Mouse (Mus musculus) heart, embryonic 13.5 days (tissue): ENCODE measurements around the gene Polr2l. TPM values are rescaled to one million over a fixed set of nuclear protein-coding genes. Genes with fewer than 3 reads are reported as not detected.

ENCODE experiments used
- ATAC-seq: fragments of 200-750 bp; cut with Nextera tagmentation; 2 replicates; pipeline ENCODE4 v1.8.0; 2017; ENCODE audit warnings: moderate TSS enrichment; ENCODE audit not compliant: insufficient number of reproducible peaks, low FRiP score, low TSS enrichment; ENCODE audit errors: extremely low read depth
- H3K27ac ChIP-seq: fragments of 300-500 bp; sonication (generic); replicated peaks from 2 replicates; pipeline ENCODE4 v1.5.1; 2015; ENCODE audit warnings: moderate library complexity, mild to moderate bottlenecking, inconsistent platforms
- H3K27me3 ChIP-seq: fragments of 300-500 bp; sonication (generic); replicated peaks from 2 replicates; pipeline ENCODE4 v1.6.1; 2015; ENCODE audit warnings: mild to moderate bottlenecking, inconsistent platforms
- H3K36me3 ChIP-seq: fragments of 300-500 bp; sonication (generic); 2 replicates; pipeline ENCODE4 v1.6.1; 2015; ENCODE audit warnings: mild to moderate bottlenecking, inconsistent platforms
- H3K4me1 ChIP-seq: fragments of 300-500 bp; sonication (generic); 2 replicates; pipeline ENCODE4 v1.6.1; 2015; ENCODE audit warnings: inconsistent platforms
- H3K4me2 ChIP-seq: fragments of 300-500 bp; sonication (generic); 2 replicates; pipeline ENCODE4 v1.6.1; 2015; ENCODE audit warnings: inconsistent platforms, mild to moderate bottlenecking, moderate library complexity
- H3K4me3 ChIP-seq: fragments of 300-500 bp; sonication (generic); 2 replicates; pipeline ENCODE4 v1.5.1; 2015; ENCODE audit warnings: moderate library complexity, mild to moderate bottlenecking, inconsistent platforms
- H3K9ac ChIP-seq: fragments of 300-500 bp; sonication (generic); 2 replicates; pipeline ENCODE4 v1.6.1; 2015; ENCODE audit warnings: inconsistent platforms, mild to moderate bottlenecking, moderate library complexity
- H3K9me3 ChIP-seq: fragments of 300-500 bp; sonication (generic); 2 replicates; pipeline ENCODE4 v1.6.1; 2016; ENCODE audit warnings: inconsistent platforms
- WGBS: fragments of 180-500 bp; shearing (Covaris S2); methylation state at CpG from one replicate; pipeline ENCODE4 v1.1.7; 2015; ENCODE audit warnings: mixed read lengths; 5-methylcytosine and 5-hydroxymethylcytosine counted together
- polyA plus RNA-seq: library from polyadenylated mRNA; unstranded; fragments of >200 nt; fragmentation: Nextera tagmentation; extraction: Ambion mirVana; gene quantifications from 2 replicates; pipeline ENCODE4 v1.2.1, GENCODE M21; 2015

Polr2l gene
- 67.3 and 76.3 TPM in 2 replicates for polyA plus RNA-seq

- peaks cover 51% of the 10 kb centered on the region for H3K4me1 ChIP-seq
- H3K27me3 ChIP-seq, result no peaks in the 10 kb centered on the region
- peak within 1 kb of the TSS; percentile 95 for H3K4me2 ChIP-seq
- peak within 1 kb of the TSS; percentile 91 for H3K9ac ChIP-seq
- no peaks in the 10 kb centered on the region for H3K9me3 ChIP-seq
- WGBS, result under 1% methylated on average over 87 of the region's 87 CpGs
- peak; percentile 66 for ATAC-seq
- peak within 1 kb of the TSS; percentile 88 for H3K4me3 ChIP-seq
- peak within 1 kb of the TSS; percentile 98 for H3K27ac ChIP-seq
- H3K36me3 ChIP-seq, result peaks cover 27% of the 10 kb centered on the region
These were observed at the start of gene Polr2l, which contains the start of gene Tspan4 for GRCm38 (mm10) chr7:141475011-141475804. Polr2l (minus strand) TSS chr7:141475132. Tspan4 (plus strand) TSS chr7:141475240.

DNA sequence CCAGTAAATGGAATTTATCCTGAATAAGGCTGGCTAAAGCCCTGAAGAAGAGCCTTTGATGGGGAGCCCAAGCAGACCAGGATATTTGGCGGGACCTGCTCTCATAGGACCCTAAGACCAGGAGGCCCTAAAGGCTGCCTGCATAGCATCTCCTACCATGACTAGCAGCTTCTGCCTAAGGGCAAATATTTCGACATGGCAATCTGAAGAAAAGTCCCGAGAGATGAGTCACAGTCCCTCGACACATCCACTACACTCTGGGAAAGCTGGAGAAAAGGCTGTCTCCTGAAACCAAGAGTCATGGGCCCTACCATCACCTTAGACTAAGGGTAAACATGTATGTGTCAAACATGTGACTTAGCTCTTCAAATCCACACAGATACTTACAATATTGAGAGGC lies 49.3 kb upstream of the Polr2l start:
- no peak for ATAC-seq
- peaks cover 44% of the 10 kb centered on the region for H3K36me3 ChIP-seq
- no peaks in the 10 kb centered on the region for H3K27me3 ChIP-seq
- H3K4me3 ChIP-seq, result no peak overlapping the region
- H3K27ac ChIP-seq, result no peak overlapping the region
- H3K4me1 ChIP-seq, result peaks cover 10% of the 10 kb centered on the region
- H3K9ac ChIP-seq, result no peak overlapping the region
- no peaks in the 10 kb centered on the region for H3K9me3 ChIP-seq
- WGBS, result 81% methylated on average over 4 of the region's 4 CpGs
- H3K4me2 ChIP-seq, result no peak overlapping the region

DNA sequence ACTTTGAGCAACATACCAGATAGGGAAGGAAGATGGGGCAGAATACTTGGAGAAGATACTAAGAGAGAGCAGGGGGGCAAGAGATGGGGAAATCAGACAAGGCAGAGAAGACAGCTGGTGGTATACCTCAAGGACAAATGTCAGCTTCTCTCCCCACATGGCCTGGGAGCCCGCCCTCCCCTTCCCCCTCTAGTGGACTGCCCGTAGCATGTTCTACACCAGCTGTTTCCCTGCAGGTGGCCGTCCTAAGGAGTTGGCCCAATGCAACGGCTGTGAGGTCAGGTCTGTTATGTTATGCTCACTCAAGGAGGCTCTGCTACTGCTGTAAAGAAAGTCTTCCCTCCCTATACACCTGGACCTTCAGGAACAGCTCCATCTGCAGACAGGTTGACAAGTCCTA lies 48.1 kb upstream of the Polr2l start:
- Histone ChIP-seq H3K4me1 (peaks cover 22% of the 10 kb centered on the region), H3K9me3 (no peaks in the 10 kb centered on the region), H3K36me3 (peaks cover 34% of the 10 kb centered on the region), H3K9ac (no peak overlapping the region), H3K4me3 (no peak overlapping the region), H3K27me3 (no peaks in the 10 kb centered on the region), H3K4me2 (no peak overlapping the region), H3K27ac (no peak overlapping the region)
- 49% methylated on average over 4 of the region's 4 CpGs for WGBS
- ATAC-seq, result no peak

DNA sequence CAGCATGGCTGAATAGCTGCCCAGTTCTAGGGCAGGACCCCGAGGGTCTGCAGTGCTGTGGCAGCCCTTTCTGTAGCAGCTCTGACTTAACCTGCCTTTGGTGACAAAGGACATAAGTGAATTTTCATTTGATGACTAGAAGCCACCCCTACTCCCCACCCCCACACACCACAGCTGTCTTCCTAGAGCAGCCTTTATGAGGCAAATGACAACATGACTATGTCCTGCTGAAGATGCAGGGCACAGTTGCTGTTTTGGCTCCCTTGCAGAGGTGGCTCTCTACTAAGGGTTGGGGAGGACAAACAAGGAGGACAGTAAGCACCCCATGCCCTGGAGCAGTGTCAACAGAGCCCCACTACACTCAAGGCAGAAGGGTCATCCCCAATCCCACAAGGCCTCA lies 44.9 kb upstream of the Polr2l start:
- Histone ChIP-seq H3K4me1 (peaks cover 23% of the 10 kb centered on the region), H3K27ac (peak overlapping the region; percentile 67), H3K36me3 (peaks cover 38% of the 10 kb centered on the region), H3K9me3 (no peaks in the 10 kb centered on the region), H3K27me3 (no peaks in the 10 kb centered on the region), H3K9ac (no peak overlapping the region), H3K4me2 (no peak overlapping the region), H3K4me3 (no peak overlapping the region)
- no peak for ATAC-seq
- 59% methylated on average over 1 of the region's 1 CpGs for WGBS

GRCm38 (mm10) chr7:141518926-141519325 lies 44.0 kb upstream of the Polr2l start:
- no peak overlapping the region for H3K4me3 ChIP-seq
- no peak for ATAC-seq
- whole genome bisulfite sequencing, result 37% methylated on average over 3 of the region's 3 CpGs
- H3K36me3 ChIP-seq, result peaks cover 44% of the 10 kb centered on the region
- H3K9ac ChIP-seq, result 0 out of 2 replicates have a peak overlapping the region, but pooled peaks have one; percentile 19
- H3K9me3 ChIP-seq, result no peaks in the 10 kb centered on the region
- H3K27me3 ChIP-seq, result no peaks in the 10 kb centered on the region
- peaks cover 23% of the 10 kb centered on the region for H3K4me1 ChIP-seq
- H3K27ac ChIP-seq, result peak overlapping the region; percentile 67
- H3K4me2 ChIP-seq, result no peak overlapping the region

DNA sequence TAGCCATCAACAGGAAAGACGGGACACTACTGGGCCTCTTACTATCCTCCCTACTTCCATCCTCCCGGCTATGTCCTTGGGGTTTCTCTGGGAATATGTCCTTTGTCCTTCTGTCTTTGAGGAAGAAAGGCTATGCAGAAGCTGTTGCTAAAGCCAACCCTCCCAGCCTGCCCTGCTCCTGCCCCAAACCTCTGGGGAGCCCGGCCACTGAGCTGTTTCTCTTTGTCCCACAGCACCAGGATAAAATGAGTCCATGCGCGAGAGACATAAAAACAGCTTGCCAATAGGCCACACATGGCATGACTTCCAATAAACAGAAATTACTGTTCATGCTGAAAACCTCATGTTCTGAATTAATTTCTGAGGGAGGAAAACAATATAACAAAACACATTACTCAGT lies 43.4 kb upstream of the Polr2l start:
- no peak for ATAC-seq
- Histone ChIP-seq H3K9me3 (no peaks in the 10 kb centered on the region), H3K9ac (no peak overlapping the region), H3K27me3 (no peaks in the 10 kb centered on the region), H3K36me3 (peaks cover 50% of the 10 kb centered on the region), H3K4me2 (no peak overlapping the region), H3K4me1 (peaks cover 23% of the 10 kb centered on the region), H3K27ac (no peak overlapping the region), H3K4me3 (no peak overlapping the region)
- 89% methylated on average over 5 of the region's 5 CpGs for WGBS

DNA sequence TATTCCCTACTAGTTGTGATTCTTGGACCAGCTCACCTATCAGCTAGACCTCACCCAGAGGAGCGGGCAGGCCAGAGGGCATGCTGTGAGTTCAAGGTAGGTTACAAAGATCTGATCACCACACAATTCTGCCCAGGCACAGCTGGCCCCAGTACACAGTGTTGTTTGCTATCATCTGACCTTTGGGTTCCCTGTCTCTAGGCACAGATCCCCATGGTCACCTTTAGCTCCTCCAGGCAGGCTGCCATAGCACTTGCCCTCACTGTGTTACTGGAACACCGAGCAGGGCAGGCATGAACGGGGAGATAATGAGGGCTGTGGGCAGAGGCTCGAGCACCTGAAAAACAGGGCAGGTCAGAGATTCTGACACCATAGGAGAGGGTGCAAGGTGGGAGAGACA lies 42.7 kb upstream of the Polr2l start:
- Histone ChIP-seq H3K27me3 (no peaks in the 10 kb centered on the region), H3K4me1 (peaks cover 23% of the 10 kb centered on the region), H3K9ac (no peak overlapping the region), H3K4me3 (no peak overlapping the region), H3K36me3 (peaks cover 53% of the 10 kb centered on the region), H3K9me3 (no peaks in the 10 kb centered on the region), H3K4me2 (no peak overlapping the region), H3K27ac (no peak overlapping the region)
- WGBS, result 70% methylated on average over 4 of the region's 4 CpGs
- ATAC-seq, result no peak

- WGBS, result 64% methylated on average over 8 of the region's 8 CpGs
- Histone ChIP-seq H3K4me1 (peaks cover 50% of the 10 kb centered on the region), H3K27ac (peak overlapping the region; percentile 69), H3K4me2 (no peak overlapping the region), H3K27me3 (no peaks in the 10 kb centered on the region), H3K36me3 (peaks cover 43% of the 10 kb centered on the region), H3K4me3 (no peak overlapping the region), H3K9ac (peak overlapping the region; percentile 61), H3K9me3 (no peaks in the 10 kb centered on the region)
- no peak for ATAC-seq
These were observed 35.8 kb upstream of the Polr2l start for GRCm38 (mm10) chr7:141510681-141511191.

DNA sequence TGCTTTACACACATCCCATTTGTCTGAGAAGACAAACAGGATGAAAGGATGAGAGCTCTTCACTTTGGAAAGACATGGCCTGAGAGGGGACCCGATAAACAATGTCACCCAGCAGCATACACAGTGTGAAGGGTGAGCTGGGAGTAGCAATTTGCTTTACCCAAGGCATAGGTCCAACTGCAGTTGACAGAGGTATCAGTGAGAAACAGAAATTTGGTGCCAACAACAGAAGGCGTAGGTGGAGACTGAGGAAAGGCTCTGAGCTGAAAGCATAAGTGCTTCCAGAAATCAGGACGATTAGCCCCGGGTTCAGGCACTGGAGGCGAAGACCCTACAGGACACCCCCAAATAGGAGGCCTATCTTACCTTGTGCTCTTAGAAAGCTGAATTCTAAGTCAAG lies 35.3 kb upstream of the Polr2l start:
- Histone ChIP-seq H3K4me2 (no peak overlapping the region), H3K36me3 (peaks cover 37% of the 10 kb centered on the region), H3K27ac (peak overlapping the region; percentile 69), H3K9ac (peak overlapping the region; percentile 61; the same call in 1 of the 2 replicates), H3K9me3 (no peaks in the 10 kb centered on the region), H3K27me3 (no peaks in the 10 kb centered on the region), H3K4me1 (peaks cover 52% of the 10 kb centered on the region), H3K4me3 (no peak overlapping the region)
- WGBS, result 84% methylated on average over 5 of the region's 5 CpGs
- no peak for ATAC-seq

GRCm38 (mm10) chr7:141508160-141508559 lies 33.2 kb upstream of the Polr2l start:
- no peak overlapping the region; the same call in 1 of the 2 replicates for H3K4me2 ChIP-seq
- peaks cover 27% of the 10 kb centered on the region for H3K36me3 ChIP-seq
- ATAC-seq, result no peak
- H3K4me1 ChIP-seq, result peaks cover 52% of the 10 kb centered on the region
- H3K27ac ChIP-seq, result peak overlapping the region; percentile 69
- peak overlapping the region; percentile 47 for H3K9ac ChIP-seq
- no peaks in the 10 kb centered on the region for H3K9me3 ChIP-seq
- H3K27me3 ChIP-seq, result no peaks in the 10 kb centered on the region
- no peak overlapping the region for H3K4me3 ChIP-seq

GRCm38 (mm10) chr7:141506278-141506677 lies 31.3 kb upstream of the Polr2l start:
- Histone ChIP-seq H3K27me3 (no peaks in the 10 kb centered on the region), H3K9me3 (no peaks in the 10 kb centered on the region), H3K9ac (peak overlapping the region; percentile 58), H3K27ac (peak overlapping the region; percentile 39), H3K36me3 (peaks cover 16% of the 10 kb centered on the region), H3K4me3 (no peak overlapping the region; the same call in 1 of the 2 replicates), H3K4me1 (peaks cover 51% of the 10 kb centered on the region), H3K4me2 (no peak overlapping the region)
- no peak for ATAC-seq
- 66% methylated on average over 2 of the region's 2 CpGs for WGBS

- H3K9ac ChIP-seq, result no peak overlapping the region
- no peaks in the 10 kb centered on the region for H3K27me3 ChIP-seq
- H3K4me1 ChIP-seq, result peaks cover 32% of the 10 kb centered on the region
- H3K27ac ChIP-seq, result no peak overlapping the region
- no peaks in the 10 kb centered on the region for H3K9me3 ChIP-seq
- peaks cover 29% of the 10 kb centered on the region for H3K36me3 ChIP-seq
- no peak overlapping the region for H3K4me2 ChIP-seq
- H3K4me3 ChIP-seq, result no peak overlapping the region
- ATAC-seq, result no peak
- WGBS, result 92% methylated on average over 5 of the region's 5 CpGs
These were observed 27.6 kb upstream of the Polr2l start for GRCm38 (mm10) chr7:141502556-141502905.
